Mouse (Mus musculus): ENCODE measurements around the gene Xpr1. TPM values are rescaled to one million over a fixed set of nuclear protein-coding genes. Genes with fewer than 3 reads are reported as not detected.
A peak's percentile ranks its signal among the peaks of the same experiment; 100 is the strongest.

The Xpr1 gene
- polyA plus RNA-seq, 1 experiment from 2014 or later, result 71.2 TPM

- H3K27ac ChIP-seq (replicated peaks), result peak overlapping the region; percentile 27; the same call in 1 of the 2 replicates
- ATAC-seq (replicated peaks), result peak; percentile 87
- H3K9ac ChIP-seq (replicated peaks), result no peak overlapping the region
- peaks cover 16% of the 10 kb centered on the region for H3K4me1 ChIP-seq
- WGBS, result 20% methylated on average over 6 of the region's 6 CpGs
- H3K9me3 ChIP-seq, result no peaks in the 10 kb centered on the region
- no peak overlapping the region for H3K4me3 ChIP-seq
- no peaks in the 10 kb centered on the region for H3K36me3 ChIP-seq
- no peaks in the 10 kb centered on the region for H3K27me3 ChIP-seq
- H3K4me2 ChIP-seq (replicated peaks), result no peak overlapping the region
Measured at GRCm38 (mm10) chr1:155427126-155427865, 10.1 kb upstream of the Xpr1 start.

GRCm38 (mm10) chr1:155425743-155426315 is 8.6 kb upstream of the Xpr1 start:
- ATAC-seq (replicated peaks), result no peak
- Histone ChIP-seq H3K9ac (replicated peaks) (no peak overlapping the region), H3K4me1 (peaks cover 16% of the 10 kb centered on the region), H3K36me3 (no peaks in the 10 kb centered on the region), H3K4me3 (no peak overlapping the region), H3K27ac (replicated peaks) (no peak overlapping the region), H3K9me3 (no peaks in the 10 kb centered on the region), H3K4me2 (replicated peaks) (no peak overlapping the region), H3K27me3 (no peaks in the 10 kb centered on the region)
- WGBS, result 55% methylated on average over 6 of the region's 6 CpGs

DNA sequence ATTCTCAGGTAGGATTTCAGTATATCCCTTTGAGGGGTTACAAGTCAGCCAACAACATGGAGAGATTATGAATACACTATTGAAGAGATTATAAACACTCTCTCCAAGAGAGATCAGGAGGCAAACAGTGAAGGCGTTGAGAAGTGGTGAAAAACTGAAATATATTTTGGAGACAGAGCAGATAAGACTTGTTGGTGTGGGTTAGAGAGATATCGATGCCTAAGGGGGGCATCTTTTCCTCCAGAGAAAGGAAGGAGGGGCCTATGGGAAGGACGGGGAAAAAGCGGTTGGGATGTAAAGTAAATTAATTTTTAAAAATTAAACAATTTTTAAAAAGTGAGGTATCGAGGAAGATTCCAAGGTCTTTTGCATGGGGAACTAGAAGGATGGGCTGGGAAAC is 8.1 kb upstream of the Xpr1 start:
- H3K4me3 ChIP-seq, result no peak overlapping the region
- no peak for ATAC-seq (replicated peaks)
- no peak overlapping the region for H3K4me2 ChIP-seq (replicated peaks)
- no peak overlapping the region for H3K9ac ChIP-seq (replicated peaks)
- H3K36me3 ChIP-seq, result no peaks in the 10 kb centered on the region
- no peak overlapping the region for H3K27ac ChIP-seq (replicated peaks)
- H3K9me3 ChIP-seq, result no peaks in the 10 kb centered on the region
- H3K4me1 ChIP-seq, result peaks cover 16% of the 10 kb centered on the region
- 92% methylated on average over 5 of the region's 5 CpGs for WGBS
- H3K27me3 ChIP-seq, result no peaks in the 10 kb centered on the region

DNA sequence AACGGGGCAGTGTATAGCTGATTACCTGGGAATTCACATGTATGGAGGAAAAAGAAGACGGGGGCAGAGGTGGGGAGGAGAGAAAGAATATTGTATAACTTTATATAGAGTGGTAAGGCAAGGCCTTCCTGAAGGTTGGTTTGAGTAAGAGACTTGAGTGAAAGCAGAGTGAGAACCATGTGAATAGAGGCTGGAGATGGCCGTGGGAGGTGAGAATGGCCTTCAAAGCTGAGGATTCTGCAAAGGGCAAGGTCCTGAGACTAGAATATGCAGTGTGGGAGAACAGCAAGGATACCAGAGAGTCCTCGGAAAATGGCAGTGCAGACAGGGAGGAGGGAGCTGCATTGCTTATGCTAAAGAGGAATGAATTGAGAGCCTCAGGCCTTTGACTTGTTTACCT is 6.6 kb upstream of the Xpr1 start:
- Histone ChIP-seq H3K9ac (replicated peaks) (no peak overlapping the region), H3K4me2 (replicated peaks) (no peak overlapping the region), H3K36me3 (no peaks in the 10 kb centered on the region), H3K27ac (replicated peaks) (no peak overlapping the region), H3K4me3 (no peak overlapping the region), H3K27me3 (no peaks in the 10 kb centered on the region), H3K9me3 (no peaks in the 10 kb centered on the region), H3K4me1 (peaks cover 16% of the 10 kb centered on the region)
- no peak for ATAC-seq (replicated peaks)
- WGBS, result 77% methylated on average over 4 of the region's 4 CpGs

DNA sequence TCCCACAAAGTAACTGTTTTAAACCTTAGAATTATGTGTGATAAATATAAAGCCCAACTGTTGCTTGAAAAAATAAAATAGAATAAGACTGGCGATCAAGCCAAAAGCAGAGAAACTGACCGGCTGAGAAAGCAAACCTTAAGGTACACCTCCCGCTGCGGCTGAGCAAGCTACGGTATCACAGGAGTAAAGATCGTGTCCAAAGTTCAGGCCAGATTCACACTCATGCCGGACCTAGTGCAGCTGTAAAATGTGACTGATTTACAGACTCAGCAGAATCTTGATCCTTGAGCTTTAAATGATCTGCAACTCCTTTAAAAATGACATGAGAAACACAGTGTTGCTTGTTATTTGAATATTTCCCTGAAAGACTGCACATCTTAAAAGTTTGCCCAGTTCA is 4.8 kb upstream of the Xpr1 start:
- Histone ChIP-seq H3K27ac (replicated peaks) (no peak overlapping the region), H3K36me3 (no peaks in the 10 kb centered on the region), H3K9me3 (no peaks in the 10 kb centered on the region), H3K4me1 (peaks cover 2% of the 10 kb centered on the region), H3K4me2 (replicated peaks) (no peak overlapping the region), H3K9ac (replicated peaks) (no peak overlapping the region), H3K4me3 (no peak overlapping the region), H3K27me3 (no peaks in the 10 kb centered on the region)
- ATAC-seq (replicated peaks), result no peak
- 90% methylated on average over 7 of the region's 7 CpGs for WGBS

DNA sequence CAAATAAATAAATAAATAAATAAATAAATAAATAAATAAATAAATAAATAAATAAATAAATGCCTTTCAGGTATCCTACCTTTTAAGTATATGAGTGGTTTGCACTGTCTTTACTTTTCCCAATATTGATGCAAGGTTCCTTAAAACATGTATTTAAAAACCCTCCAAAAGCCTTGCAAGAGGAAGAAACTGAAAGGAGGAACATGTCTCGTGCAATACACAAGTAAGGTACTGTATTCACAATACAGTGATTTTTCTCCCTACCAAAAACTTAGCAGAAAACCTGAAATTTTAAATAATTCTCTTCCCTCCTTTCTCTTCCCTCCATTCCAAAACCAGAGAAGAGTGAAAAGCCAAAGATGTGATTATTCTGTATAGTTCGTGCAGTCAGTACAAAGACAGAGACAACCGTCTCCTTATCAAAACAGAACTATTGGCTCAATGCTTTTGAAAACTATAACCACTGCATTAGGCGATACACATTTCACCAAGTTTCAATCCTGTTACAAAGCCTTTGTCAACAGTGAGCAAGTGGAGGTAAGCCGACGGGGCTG is 991 bp downstream of the Xpr1 start:
- Histone ChIP-seq H3K4me2 (replicated peaks) (peak overlapping the region; percentile 45), H3K4me3 (peak overlapping the region; percentile 98), H3K9me3 (no peaks in the 10 kb centered on the region), H3K27me3 (no peaks in the 10 kb centered on the region), H3K36me3 (no peaks in the 10 kb centered on the region), H3K4me1 (peaks cover 28% of the 10 kb centered on the region), H3K9ac (replicated peaks) (peak overlapping the region; percentile 96), H3K27ac (replicated peaks) (peak overlapping the region; percentile 97)
- under 1% methylated on average over 6 of the region's 6 CpGs for WGBS
- ATAC-seq (replicated peaks), result no peak

DNA sequence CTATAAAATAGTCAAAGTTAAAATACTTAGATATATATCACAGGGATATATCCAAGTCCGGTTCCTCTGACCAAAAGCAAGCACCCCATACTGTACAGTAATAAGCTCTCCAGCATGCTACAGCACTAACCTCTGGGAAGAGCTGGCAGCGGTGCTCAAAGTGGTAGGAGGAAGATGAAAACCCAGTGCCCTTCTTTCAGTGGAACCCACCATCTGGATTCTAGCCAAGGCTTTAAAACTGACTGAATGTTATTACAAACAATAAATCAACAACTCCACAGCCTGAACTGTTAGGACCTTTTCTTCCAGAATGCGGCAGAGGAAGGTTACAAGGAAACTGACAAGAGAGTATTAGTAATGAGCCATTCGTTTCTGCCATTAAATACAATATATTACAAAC is 1.8 kb downstream of the Xpr1 start:
- 25% methylated on average over 4 of the region's 4 CpGs for WGBS
- H3K4me2 ChIP-seq (replicated peaks), result peak overlapping the region; percentile 45
- H3K9me3 ChIP-seq, result no peaks in the 10 kb centered on the region
- H3K27me3 ChIP-seq, result no peaks in the 10 kb centered on the region
- H3K9ac ChIP-seq (replicated peaks), result peak overlapping the region; percentile 41
- H3K4me3 ChIP-seq, result peak overlapping the region; percentile 98
- H3K36me3 ChIP-seq, result no peaks in the 10 kb centered on the region
- peaks cover 28% of the 10 kb centered on the region for H3K4me1 ChIP-seq
- H3K27ac ChIP-seq (replicated peaks), result peak overlapping the region; percentile 67; the same call in 1 of the 2 replicates
- no peak for ATAC-seq (replicated peaks)

DNA sequence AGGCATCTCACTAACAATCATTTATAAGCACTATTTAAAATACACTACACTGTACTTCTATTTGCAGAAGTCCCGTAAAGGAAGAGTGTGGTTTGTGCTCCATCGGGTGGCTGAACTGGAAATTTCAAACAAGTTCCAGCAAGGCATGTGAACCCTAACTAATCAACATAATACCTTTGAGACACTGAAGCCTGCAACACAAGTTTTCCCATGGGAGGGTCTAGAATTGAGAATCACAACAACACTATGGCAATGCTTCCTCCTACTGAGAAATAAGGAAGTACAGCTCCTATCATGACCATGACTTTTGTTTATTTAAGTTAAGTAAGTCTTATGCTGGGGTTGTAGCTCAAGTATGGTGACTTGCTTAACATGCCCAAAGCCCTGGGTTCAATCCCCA is 4.5 kb downstream of the Xpr1 start:
- WGBS, result 87% methylated on average over 2 of the region's 2 CpGs

DNA sequence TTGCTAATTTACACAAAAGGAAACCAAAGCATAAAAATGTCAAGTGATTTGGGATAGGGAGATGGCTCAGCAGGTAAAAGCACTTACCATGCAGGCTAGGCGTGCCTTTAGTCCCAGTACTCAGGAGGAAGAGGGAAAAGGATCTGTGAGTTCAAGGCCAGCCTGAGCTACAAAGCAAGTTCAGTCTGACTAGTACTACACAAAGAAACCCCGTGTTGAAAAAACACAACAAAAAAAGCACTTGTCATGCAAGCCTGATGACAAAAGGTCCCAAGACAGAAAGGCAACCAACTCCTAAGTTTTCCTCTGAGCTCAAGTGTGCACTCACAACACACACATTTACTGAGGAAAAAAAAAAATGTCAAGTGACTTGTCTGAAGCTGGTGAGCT is 8.6 kb downstream of the Xpr1 start:
- Histone ChIP-seq H3K4me3 (no peak overlapping the region), H3K9ac (replicated peaks) (no peak overlapping the region), H3K36me3 (peaks cover 7% of the 10 kb centered on the region), H3K4me2 (replicated peaks) (no peak overlapping the region), H3K9me3 (no peaks in the 10 kb centered on the region), H3K27me3 (no peaks in the 10 kb centered on the region), H3K27ac (replicated peaks) (no peak overlapping the region), H3K4me1 (peaks cover 14% of the 10 kb centered on the region)
- ATAC-seq (replicated peaks), result no peak
- 65% methylated on average over 2 of the region's 2 CpGs for WGBS

More for the DNA sequence above, 4.5 kb downstream of the Xpr1 start:
- H3K4me3 ChIP-seq, result no peak overlapping the region
- peaks cover 28% of the 10 kb centered on the region for H3K4me1 ChIP-seq
- H3K9ac ChIP-seq (replicated peaks), result no peak overlapping the region
- no peaks in the 10 kb centered on the region for H3K9me3 ChIP-seq
- no peaks in the 10 kb centered on the region for H3K36me3 ChIP-seq
- no peak for ATAC-seq (replicated peaks)
- no peak overlapping the region for H3K4me2 ChIP-seq (replicated peaks)
- H3K27ac ChIP-seq (replicated peaks), result no peak overlapping the region
- H3K27me3 ChIP-seq, result no peaks in the 10 kb centered on the region

- Histone ChIP-seq H3K9me3 (no peaks in the 10 kb centered on the region), H3K4me1 (peaks cover 9% of the 10 kb centered on the region; the same call in 1 of the 2 replicates), H3K4me2 (replicated peaks) (no peak overlapping the region), H3K4me3 (no peak overlapping the region), H3K9ac (replicated peaks) (no peak overlapping the region), H3K27me3 (no peaks in the 10 kb centered on the region), H3K36me3 (peaks cover 7% of the 10 kb centered on the region), H3K27ac (replicated peaks) (no peak overlapping the region)
- ATAC-seq (replicated peaks), result no peak
- 92% methylated on average over 11 of the region's 11 CpGs for WGBS
Measured at GRCm38 (mm10) chr1:155407697-155408576, 9.3 kb downstream of the Xpr1 start.

DNA sequence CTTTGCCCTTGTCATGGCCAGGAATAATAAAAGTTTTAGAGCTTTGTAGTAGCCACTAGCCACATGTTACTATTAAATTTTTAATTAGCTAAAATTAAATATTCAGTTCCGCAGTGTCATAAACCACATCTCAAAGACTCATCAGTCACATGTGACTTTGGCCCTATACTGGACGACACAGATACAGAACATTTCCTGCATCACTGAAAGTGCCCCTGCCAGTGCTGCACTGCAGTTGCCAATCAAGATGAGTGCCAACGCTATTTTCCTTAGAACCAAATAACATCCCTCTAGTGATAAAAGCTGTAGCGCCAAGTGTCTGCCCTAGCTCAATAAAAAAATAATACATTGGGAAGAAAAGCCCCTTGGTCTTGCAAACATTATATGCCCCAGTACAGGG is 17.2 kb downstream of the Xpr1 start:
- Histone ChIP-seq H3K27me3 (no peaks in the 10 kb centered on the region), H3K4me1 (peaks cover 9% of the 10 kb centered on the region), H3K9ac (replicated peaks) (no peak overlapping the region), H3K36me3 (peaks cover 3% of the 10 kb centered on the region), H3K27ac (replicated peaks) (no peak overlapping the region), H3K4me3 (no peak overlapping the region), H3K9me3 (no peaks in the 10 kb centered on the region), H3K4me2 (replicated peaks) (no peak overlapping the region)
- 68% methylated on average over 4 of the region's 4 CpGs for WGBS
- ATAC-seq (replicated peaks), result no peak

DNA sequence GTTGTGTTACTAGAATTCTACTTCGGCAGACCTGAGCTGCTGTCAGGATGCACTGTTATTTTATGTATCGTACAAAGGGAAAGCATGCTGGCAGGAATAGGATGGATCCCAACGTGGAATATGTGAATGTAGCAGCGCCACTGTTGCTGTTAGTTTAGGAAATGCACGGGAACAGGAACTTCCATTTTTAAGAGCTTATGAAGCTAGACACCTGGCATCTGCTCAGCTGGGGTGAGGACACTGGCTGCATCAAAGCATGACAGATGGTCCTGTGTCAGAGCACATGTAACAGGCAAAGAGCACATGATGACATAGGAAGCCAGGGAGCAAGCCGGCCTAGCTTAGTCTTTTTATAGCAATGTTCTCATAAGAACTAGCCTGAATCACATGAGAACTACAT is 22.4 kb downstream of the Xpr1 start:
- ATAC-seq (replicated peaks), result no peak
- Histone ChIP-seq H3K27ac (replicated peaks) (no peak overlapping the region), H3K9me3 (no peaks in the 10 kb centered on the region), H3K27me3 (no peaks in the 10 kb centered on the region), H3K36me3 (no peaks in the 10 kb centered on the region), H3K9ac (replicated peaks) (no peak overlapping the region), H3K4me2 (replicated peaks) (no peak overlapping the region), H3K4me1 (peaks cover 23% of the 10 kb centered on the region), H3K4me3 (no peak overlapping the region)
- 73% methylated on average over 6 of the region's 6 CpGs for WGBS
